Mouse (Mus musculus) thymus, adult 2 months (tissue): Measurements from ENCODE around the gene Ppp3ca.

ENCODE experiments used
- CTCF ChIP-seq: fragments of 200-500 bp; IDR thresholded peaks from 2 replicates; pipeline ENCODE4 v1.5.1; 2012; ENCODE audit warnings: mild to moderate bottlenecking, control low read depth, low read length, moderate library complexity, borderline replicate concordance; ENCODE audit not compliant: control insufficient read depth, poor library complexity, insufficient read depth; ENCODE audit errors: extremely low read depth
- POLR2A ChIP-seq: fragments of 200-500 bp; IDR thresholded peaks from 2 replicates; pipeline ENCODE4 v1.6.1; 2012; ENCODE audit warnings: mild to moderate bottlenecking, low read length, control low read depth, moderate library complexity; ENCODE audit not compliant: control insufficient read depth, poor library complexity, insufficient read depth; ENCODE audit errors: extremely low read depth

DNA sequence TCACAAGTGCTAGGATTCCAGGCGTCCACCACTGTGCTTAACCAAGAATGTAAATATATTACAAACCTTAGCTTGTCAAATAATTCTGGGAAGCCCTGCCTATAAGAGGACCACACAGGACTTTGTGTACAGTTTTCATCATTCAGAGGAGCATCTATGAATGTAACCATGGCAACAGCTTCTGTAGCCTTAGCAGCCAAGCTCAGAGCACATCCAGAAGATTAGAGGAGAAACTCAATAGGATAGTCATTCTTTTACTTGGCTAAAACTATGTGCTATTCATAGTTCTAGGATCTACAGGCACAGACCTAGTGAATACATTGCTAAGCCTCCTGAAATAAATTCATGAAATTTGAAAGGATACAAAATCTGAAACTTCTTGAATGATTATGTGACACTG, 172.5 kb downstream of the Ppp3ca start:
- TF ChIP-seq CTCF (no peak), POLR2A (no peak)
